Mouse (Mus musculus) right cerebral cortex, postnatal 14 days (tissue): ENCODE measurements around the gene Zfand3.
A peak's percentile ranks its signal among the peaks of the same experiment; 100 is the strongest.

Experiments
- DNase-seq: peaks from one replicate; pipeline ENCODE4 v3.0.0; 2022

Zfand3 gene

GRCm38 (mm10) chr17:30053871-30054270, 49.3 kb downstream of the Zfand3 start:
- DNase-seq, result no peak

GRCm38 (mm10) chr17:30056226-30056625, 51.7 kb downstream of the Zfand3 start:
- no peak for DNase-seq

GRCm38 (mm10) chr17:30058594-30058993, 54.1 kb downstream of the Zfand3 start:
- no peak for DNase-seq

- no peak for DNase-seq
Measured at GRCm38 (mm10) chr17:30059066-30059465, 54.5 kb downstream of the Zfand3 start.

GRCm38 (mm10) chr17:30061100-30061837, 56.7 kb downstream of the Zfand3 start:
- no peak for DNase-seq

- DNase-seq, result no peak
Measured at GRCm38 (mm10) chr17:30063849-30064248, 59.3 kb downstream of the Zfand3 start.

GRCm38 (mm10) chr17:30064746-30065145, 60.2 kb downstream of the Zfand3 start:
- DNase-seq, result no peak

- no peak for DNase-seq
Measured at GRCm38 (mm10) chr17:30069776-30070175, 65.2 kb downstream of the Zfand3 start.

- no peak for DNase-seq
Measured at GRCm38 (mm10) chr17:30070631-30071030, 66.1 kb downstream of the Zfand3 start.

- DNase-seq, result no peak
Measured at GRCm38 (mm10) chr17:30072613-30073012, 68.1 kb downstream of the Zfand3 start.

GRCm38 (mm10) chr17:30075896-30076295, 71.4 kb downstream of the Zfand3 start:
- no peak for DNase-seq

GRCm38 (mm10) chr17:30084007-30084406, 79.5 kb downstream of the Zfand3 start:
- DNase-seq, result peak; percentile 61

GRCm38 (mm10) chr17:30086695-30087094, 82.2 kb downstream of the Zfand3 start:
- DNase-seq, result no peak

- DNase-seq, result no peak
Measured at GRCm38 (mm10) chr17:30088431-30088830, 83.9 kb downstream of the Zfand3 start.

GRCm38 (mm10) chr17:30090416-30090815, 85.9 kb downstream of the Zfand3 start:
- DNase-seq, result no peak

- DNase-seq, result no peak
Measured at GRCm38 (mm10) chr17:30093148-30093749, 88.7 kb downstream of the Zfand3 start.

GRCm38 (mm10) chr17:30097156-30097555, 92.6 kb downstream of the Zfand3 start:
- no peak for DNase-seq

- DNase-seq, result no peak
Measured at GRCm38 (mm10) chr17:30097677-30098076, 93.1 kb downstream of the Zfand3 start.

- DNase-seq, result no peak
Measured at GRCm38 (mm10) chr17:30099670-30100069, 95.1 kb downstream of the Zfand3 start.

- no peak for DNase-seq
Measured at GRCm38 (mm10) chr17:30101801-30102200, 97.3 kb downstream of the Zfand3 start.

- no peak for DNase-seq
Measured at GRCm38 (mm10) chr17:30103005-30103404, 98.5 kb downstream of the Zfand3 start.

- no peak for DNase-seq
Measured at GRCm38 (mm10) chr17:30103641-30104165, 99.2 kb downstream of the Zfand3 start.

- no peak for DNase-seq
Measured at GRCm38 (mm10) chr17:30105369-30105768, 100.8 kb downstream of the Zfand3 start.

- no peak for DNase-seq
Measured at GRCm38 (mm10) chr17:30110678-30111077, 106.1 kb downstream of the Zfand3 start.
